Mouse (Mus musculus) cerebellum, adult 18-20 months (tissue): ENCODE measurements around the gene Tbc1d2.
"Not testable (repeated sequence)": the region's sequence is repeated elsewhere in the genome, so short reads cannot be mapped to it uniquely, and the experiment has no call there.

Source experiments
- DNase-seq, 2 experiments: peaks; one replicate each; pipeline ENCODE4 v3.0.0; 2021

The Tbc1d2 gene

GRCm38 (mm10) chr4:46578228-46578627, 71.8 kb downstream of the Tbc1d2 start:
- no peak for DNase-seq

- not testable (repeated sequence) for DNase-seq
Measured at GRCm38 (mm10) chr4:46575509-46576284, 74.3 kb downstream of the Tbc1d2 start.

DNA sequence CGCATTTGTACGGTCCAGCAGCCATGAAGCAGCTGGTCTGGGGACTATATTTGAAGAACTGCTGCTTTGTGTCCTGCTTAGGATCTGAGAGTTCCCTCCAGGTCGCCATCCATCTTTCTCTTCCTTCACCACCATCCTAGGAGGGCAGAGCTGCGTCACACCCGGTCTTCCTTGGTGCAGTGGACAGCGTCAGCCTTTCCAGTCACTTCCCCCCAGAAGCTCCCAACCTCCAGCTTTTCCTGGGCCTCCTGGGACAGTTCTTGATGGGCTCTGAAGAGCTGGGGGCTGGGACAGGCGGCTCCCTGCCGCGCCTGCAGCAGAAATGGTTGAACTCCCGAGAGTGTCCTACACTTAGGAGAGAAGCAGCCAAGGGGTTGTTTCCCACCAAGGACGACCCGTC, 75.2 kb downstream of the Tbc1d2 start:
- DNase-seq = no peak

DNA sequence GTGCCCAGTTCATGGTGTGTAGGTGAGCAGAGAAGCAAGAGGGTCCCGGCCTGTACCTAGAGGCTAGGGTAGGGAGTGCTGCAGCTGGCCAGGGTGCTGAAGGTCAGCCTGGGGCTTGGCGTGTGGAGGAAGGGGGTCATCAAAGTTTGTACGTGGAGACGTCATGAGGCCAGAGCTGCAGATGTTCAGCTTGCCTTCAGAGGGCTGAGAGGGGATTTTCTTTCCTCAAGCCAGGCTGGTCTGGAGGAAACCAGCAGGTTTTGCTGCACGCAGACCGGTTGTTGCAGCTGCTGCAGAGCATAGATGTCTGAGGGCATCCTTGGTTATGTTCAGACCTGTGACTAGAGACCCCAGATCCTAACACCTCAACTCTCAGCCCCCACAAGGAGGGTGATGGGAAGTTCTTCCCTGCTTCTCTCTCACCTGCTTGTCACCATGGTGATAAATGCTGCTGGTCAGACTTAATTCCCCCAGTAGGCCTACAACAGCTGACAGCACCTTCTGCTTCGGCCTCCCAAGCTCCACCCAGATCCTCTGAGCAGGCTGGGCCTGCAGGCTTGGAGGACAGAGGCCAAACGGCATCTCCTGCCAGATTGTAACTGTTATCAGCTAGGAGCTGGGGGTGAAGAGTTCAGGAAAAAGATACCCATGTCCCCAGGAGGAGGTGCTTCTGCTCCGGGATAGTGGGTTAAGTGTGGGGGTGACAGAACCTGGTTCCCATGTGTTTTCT, 75.8 kb downstream of the Tbc1d2 start:
- DNase-seq = peak in 1 of 2 experiments; percentile 60

DNA sequence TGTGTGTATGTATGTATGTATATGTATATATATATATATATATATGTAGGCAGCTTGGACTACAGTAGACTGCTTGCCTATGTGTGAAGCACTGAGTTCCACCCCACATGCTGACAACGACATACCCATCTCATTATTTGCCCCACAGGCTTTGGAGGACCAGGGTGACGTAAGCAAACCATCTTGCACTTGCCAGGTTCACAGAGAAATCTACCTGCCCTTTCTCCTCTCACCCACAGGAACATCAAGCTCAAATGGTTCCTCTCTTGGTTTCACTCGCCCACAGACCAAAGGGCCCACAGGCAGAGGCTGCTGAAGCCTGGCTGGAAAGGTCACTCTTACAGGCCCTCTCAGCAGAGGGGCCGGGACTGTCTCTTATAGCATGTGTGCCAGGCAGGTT, 77.4 kb downstream of the Tbc1d2 start:
- DNase-seq = no peak

- DNase-seq = no peak
Measured at GRCm38 (mm10) chr4:46571744-46572143, 78.3 kb downstream of the Tbc1d2 start.

GRCm38 (mm10) chr4:46569671-46570070, 80.3 kb downstream of the Tbc1d2 start:
- peak; percentile 62 to 76 for DNase-seq

GRCm38 (mm10) chr4:46568169-46568568, 81.8 kb downstream of the Tbc1d2 start:
- no peak for DNase-seq

- DNase-seq = no peak
Measured at GRCm38 (mm10) chr4:46566931-46567671, 82.9 kb downstream of the Tbc1d2 start.

DNA sequence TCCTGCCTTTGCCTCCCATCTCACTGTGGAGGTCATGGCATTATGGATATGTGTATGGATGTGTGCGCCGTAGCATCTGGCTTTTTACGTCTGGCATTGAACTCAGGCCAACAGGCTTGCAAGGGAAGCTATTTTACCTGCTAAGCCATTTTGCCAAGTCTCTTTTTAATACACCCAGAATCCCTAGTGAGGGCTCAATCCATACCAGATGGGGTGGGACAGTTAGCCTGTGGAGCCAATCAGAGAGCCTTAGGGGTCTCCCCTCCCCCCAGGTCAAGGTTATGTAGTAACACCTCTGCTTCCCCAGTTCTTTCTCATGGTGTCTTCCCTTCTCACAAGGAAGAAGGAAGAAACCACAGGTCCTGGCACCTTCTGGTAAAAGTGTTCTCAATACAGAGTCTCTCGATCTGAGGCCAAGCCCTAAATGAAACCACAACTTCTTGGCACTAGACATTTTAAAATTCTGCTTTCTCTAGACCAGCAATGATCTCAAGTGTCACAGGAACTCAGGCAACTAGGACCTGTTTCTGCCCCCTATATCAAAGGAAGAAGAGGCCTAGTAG, 84.5 kb downstream of the Tbc1d2 start:
- no peak for DNase-seq

- DNase-seq = no peak
Measured at GRCm38 (mm10) chr4:46564247-46564646, 85.8 kb downstream of the Tbc1d2 start.

DNA sequence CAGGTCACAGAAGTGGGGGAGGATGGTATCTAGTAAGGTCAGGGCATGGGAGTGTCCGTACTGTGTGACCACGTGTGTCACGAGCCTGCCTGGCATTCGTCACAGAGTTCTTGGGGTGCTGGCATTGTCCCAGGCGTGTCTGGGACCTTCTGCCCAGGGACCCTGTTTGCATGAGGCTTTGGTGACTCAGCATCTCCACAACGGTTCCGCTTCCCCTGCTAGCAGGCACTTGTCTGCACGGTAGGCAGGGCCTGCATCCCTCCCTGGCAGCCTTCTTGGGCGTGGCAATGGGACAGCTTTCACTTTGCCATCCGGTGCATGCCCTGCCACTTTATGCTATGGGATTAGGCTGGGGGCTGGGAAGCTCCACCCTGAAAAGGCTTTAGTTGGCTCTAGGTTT, 86.2 kb downstream of the Tbc1d2 start:
- DNase-seq = no peak

DNA sequence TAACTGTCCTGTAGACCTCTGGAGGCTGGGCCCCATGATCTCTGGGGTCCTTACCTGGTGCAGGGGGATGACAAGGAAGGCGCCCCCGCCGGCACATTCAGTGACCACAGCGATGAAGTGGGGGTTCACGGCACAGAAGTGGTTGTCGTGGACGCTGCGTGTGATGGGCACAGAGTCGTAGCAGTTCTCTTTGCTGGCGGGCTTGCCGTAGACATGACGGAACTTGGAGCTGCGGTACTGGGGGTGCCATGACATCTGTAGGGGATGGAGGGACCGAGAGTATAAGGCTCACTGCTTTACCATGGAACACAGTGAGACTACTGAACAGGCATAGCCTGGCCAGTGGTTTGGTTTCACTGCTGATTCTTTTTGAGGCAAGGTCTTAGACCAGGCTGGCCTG, 87.2 kb downstream of the Tbc1d2 start:
- no peak for DNase-seq

DNA sequence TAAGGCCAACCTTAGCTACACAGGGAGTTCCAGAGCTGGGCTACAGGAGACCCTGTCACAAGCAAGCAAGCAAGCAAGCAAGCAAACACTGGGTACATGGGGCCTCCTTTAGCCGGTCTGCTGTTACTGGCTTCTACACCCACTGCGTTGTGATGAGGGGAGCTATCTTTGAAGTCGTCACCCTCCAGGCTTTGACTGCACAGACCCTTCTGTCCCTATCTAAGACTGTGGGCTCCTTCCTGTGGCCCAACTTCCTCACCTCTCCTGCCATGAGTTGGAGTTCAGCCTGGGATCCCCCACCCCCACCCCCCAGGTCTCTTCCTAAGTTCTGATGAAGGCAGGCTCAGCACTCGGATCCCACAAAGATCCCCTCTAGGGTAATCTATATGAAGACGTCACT, 88.0 kb downstream of the Tbc1d2 start:
- no peak for DNase-seq

GRCm38 (mm10) chr4:46560069-46560705, 89.8 kb downstream of the Tbc1d2 start:
- no peak for DNase-seq

DNA sequence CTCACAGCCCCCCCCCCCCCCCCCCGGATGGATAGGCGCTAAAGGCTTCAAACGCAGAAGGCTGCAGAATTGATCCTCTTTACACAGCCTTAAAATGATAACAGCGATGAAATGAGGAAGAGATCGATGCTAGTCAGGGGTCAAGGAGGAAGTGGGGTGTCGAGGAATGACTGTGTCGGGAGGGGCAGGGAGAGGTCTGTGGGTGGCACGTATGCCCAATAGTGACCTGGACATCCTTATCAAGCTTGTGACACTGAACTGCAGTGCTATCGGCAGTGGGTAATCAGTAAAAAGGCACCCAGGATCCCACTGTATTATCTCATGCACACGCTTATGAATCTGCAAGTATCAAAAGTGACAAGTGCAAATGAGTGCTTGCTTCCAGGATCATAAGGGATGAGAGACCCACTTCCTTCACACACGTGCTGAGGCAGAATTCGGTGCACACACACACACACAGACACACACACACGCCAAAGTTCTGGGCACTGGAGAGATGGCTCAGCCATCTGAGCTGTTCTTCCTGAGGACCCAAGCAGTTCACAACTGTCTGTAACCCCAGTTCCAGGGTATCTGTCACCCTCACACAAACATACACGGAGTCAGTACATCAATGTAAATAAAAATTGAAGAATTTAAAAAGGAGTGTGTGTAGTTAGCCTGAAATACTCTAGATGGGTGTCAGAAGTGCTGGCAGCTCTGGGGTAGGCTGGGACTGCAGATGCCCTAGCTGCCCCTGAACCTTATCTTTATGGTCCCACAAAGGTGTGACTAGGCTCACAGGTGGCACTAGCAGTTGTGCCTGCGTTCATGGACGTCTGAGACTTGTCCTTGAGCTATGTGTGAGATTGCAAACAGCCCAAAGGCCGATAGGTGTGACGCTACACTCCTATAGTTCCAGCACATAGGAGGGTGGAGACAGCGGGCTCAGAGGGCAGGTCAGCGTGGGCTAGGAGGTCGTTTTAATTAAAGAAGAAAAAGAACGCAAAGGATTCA, 91.0 kb downstream of the Tbc1d2 start:
- no peak for DNase-seq

DNA sequence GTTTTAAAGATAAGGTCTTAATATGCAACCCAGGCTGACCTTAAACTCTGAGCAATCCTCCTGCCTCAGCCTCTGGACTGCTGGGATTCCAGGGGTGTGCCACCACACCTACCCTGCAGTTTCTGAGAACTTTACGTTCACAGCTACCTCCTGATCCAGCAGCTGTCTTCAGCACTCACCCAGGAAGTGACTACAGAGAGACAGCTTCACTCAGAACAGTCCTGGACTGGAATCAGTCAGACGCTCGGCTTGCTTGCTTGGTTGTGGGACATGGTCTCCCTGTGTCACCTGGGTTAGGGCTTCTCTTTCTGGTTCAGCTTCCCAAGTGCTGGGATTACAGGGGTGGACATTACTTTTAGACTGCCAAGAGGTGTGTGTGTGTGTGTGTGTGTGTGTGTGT, 93.1 kb downstream of the Tbc1d2 start:
- no peak for DNase-seq

DNA sequence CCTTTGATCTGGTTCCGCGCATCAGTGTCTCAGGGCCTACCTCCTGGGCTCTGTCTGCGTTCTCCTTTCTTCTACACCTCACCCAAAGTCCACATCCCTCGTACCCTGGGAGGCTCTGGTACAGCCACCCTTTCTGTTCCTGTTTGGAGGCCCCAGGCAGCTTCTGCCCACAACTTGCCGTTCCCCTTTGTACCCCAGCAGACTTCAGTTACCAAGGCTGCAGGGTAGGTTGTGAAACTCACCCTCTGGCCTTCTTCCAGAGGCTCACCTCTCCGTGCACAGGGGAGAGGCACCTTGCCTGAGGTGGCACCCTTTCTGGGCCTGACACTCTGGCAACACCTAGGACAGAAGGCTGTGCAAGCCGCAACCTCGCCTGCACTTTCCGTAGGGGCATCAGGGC, 94.2 kb downstream of the Tbc1d2 start:
- DNase-seq = no peak
